Mouse (Mus musculus) intestine, embryonic 15.5 days (tissue): ENCODE measurements around the gene Ankrd24. TPM values are rescaled to one million over a fixed set of nuclear protein-coding genes. Genes with fewer than 3 reads are reported as not detected.

Experiments
- ATAC-seq: fragments of 200-750 bp; cut with Nextera tagmentation; 2 replicates; pipeline ENCODE4 v1.8.0; 2017; ENCODE audit warnings: moderate TSS enrichment, moderate library complexity
- H3K27ac ChIP-seq: fragments of 300-500 bp; sonication (generic); 2 replicates; pipeline ENCODE4 v1.5.1; 2015; ENCODE audit warnings: mild to moderate bottlenecking, inconsistent platforms
- H3K27me3 ChIP-seq: fragments of 300-500 bp; sonication (generic); replicated peaks from 2 replicates; pipeline ENCODE4 v1.6.1; 2015; ENCODE audit warnings: inconsistent platforms
- H3K36me3 ChIP-seq: fragments of 300-500 bp; sonication (generic); 2 replicates; pipeline ENCODE4 v1.6.1; 2015; ENCODE audit warnings: inconsistent platforms
- H3K4me1 ChIP-seq: fragments of 300-500 bp; sonication (generic); replicated peaks from 2 replicates; pipeline ENCODE4 v1.6.1; 2015; ENCODE audit warnings: inconsistent platforms
- H3K4me2 ChIP-seq: fragments of 300-500 bp; sonication (generic); replicated peaks from 2 replicates; pipeline ENCODE4 v1.6.1; 2015; ENCODE audit warnings: mild to moderate bottlenecking, inconsistent platforms
- H3K4me3 ChIP-seq: fragments of 300-500 bp; sonication (generic); replicated peaks from 2 replicates; pipeline ENCODE4 v1.5.1; 2015; ENCODE audit warnings: inconsistent platforms
- H3K9ac ChIP-seq: fragments of 300-500 bp; sonication (generic); 2 replicates; pipeline ENCODE4 v1.6.1; 2015; ENCODE audit warnings: inconsistent platforms
- H3K9me3 ChIP-seq: fragments of 300-500 bp; sonication (generic); 2 replicates; pipeline ENCODE4 v1.6.1; 2016; ENCODE audit warnings: inconsistent platforms
- WGBS: fragments of 180-500 bp; shearing (Covaris S2); methylation state at CpG from one replicate; pipeline ENCODE4 v1.1.7; 2015; 5-methylcytosine and 5-hydroxymethylcytosine counted together
- polyA plus RNA-seq: library from polyadenylated mRNA; unstranded; fragments of >200 nt; fragmentation: Nextera tagmentation; extraction: Ambion mirVana; gene quantifications from 2 replicates; pipeline ENCODE4 v1.2.1, GENCODE M21; 2015

Ankrd24 gene
- polyA plus RNA-seq, 1 experiment from 2014 or later, result 8.4 TPM

- Histone ChIP-seq H3K9me3 (no peaks in the 10 kb centered on the region), H3K4me2 (no peak overlapping the region), H3K9ac (no peak overlapping the region), H3K27ac (no peak overlapping the region), H3K4me3 (no peak overlapping the region), H3K27me3 (no peaks in the 10 kb centered on the region), H3K36me3 (no peaks in the 10 kb centered on the region), H3K4me1 (peaks cover 10% of the 10 kb centered on the region; the same call in 1 of the 2 replicates)
- no peak for ATAC-seq
- 86% methylated on average over 1 of the region's 1 CpGs for WGBS
Measured at GRCm38 (mm10) chr10:81608308-81608707, 20.0 kb upstream of the Ankrd24 start.

- H3K36me3 ChIP-seq, result no peaks in the 10 kb centered on the region
- H3K9ac ChIP-seq, result no peak overlapping the region
- no peaks in the 10 kb centered on the region for H3K27me3 ChIP-seq
- no peak for ATAC-seq
- WGBS, result 63% methylated on average over 3 of the region's 3 CpGs
- no peaks in the 10 kb centered on the region for H3K9me3 ChIP-seq
- no peak overlapping the region for H3K27ac ChIP-seq
- H3K4me3 ChIP-seq, result no peak overlapping the region
- no peaks in the 10 kb centered on the region for H3K4me1 ChIP-seq
- H3K4me2 ChIP-seq, result no peak overlapping the region
Measured at GRCm38 (mm10) chr10:81612779-81613178, 15.6 kb upstream of the Ankrd24 start.

- H3K36me3 ChIP-seq, result no peaks in the 10 kb centered on the region
- no peak overlapping the region for H3K27ac ChIP-seq
- no peak overlapping the region for H3K4me3 ChIP-seq
- no peaks in the 10 kb centered on the region for H3K9me3 ChIP-seq
- 52% methylated on average over 6 of the region's 6 CpGs for whole genome bisulfite sequencing
- ATAC-seq, result peak; percentile 20; the same call in 1 of the 2 replicates
- no peaks in the 10 kb centered on the region for H3K4me1 ChIP-seq
- no peaks in the 10 kb centered on the region for H3K27me3 ChIP-seq
- H3K4me2 ChIP-seq, result no peak overlapping the region
- no peak overlapping the region for H3K9ac ChIP-seq
Measured at GRCm38 (mm10) chr10:81615486-81615885, 12.9 kb upstream of the Ankrd24 start.

GRCm38 (mm10) chr10:81619976-81620375 lies 8.4 kb upstream of the Ankrd24 start:
- Histone ChIP-seq H3K4me2 (no peak overlapping the region), H3K4me3 (no peak overlapping the region), H3K9ac (no peak overlapping the region), H3K9me3 (no peaks in the 10 kb centered on the region), H3K27me3 (no peaks in the 10 kb centered on the region), H3K27ac (no peak overlapping the region), H3K36me3 (peaks cover 14% of the 10 kb centered on the region), H3K4me1 (no peaks in the 10 kb centered on the region)
- no peak for ATAC-seq
- 80% methylated on average over 5 of the region's 5 CpGs for WGBS

GRCm38 (mm10) chr10:81620786-81621185 lies 7.6 kb upstream of the Ankrd24 start:
- H3K27ac ChIP-seq, result no peak overlapping the region
- no peaks in the 10 kb centered on the region for H3K27me3 ChIP-seq
- H3K4me3 ChIP-seq, result no peak overlapping the region
- no peak overlapping the region for H3K9ac ChIP-seq
- peaks cover 14% of the 10 kb centered on the region for H3K36me3 ChIP-seq
- no peak overlapping the region for H3K4me2 ChIP-seq
- no peaks in the 10 kb centered on the region for H3K4me1 ChIP-seq
- WGBS, result 61% methylated on average over 9 of the region's 9 CpGs
- ATAC-seq, result no peak
- H3K9me3 ChIP-seq, result no peaks in the 10 kb centered on the region

- no peak overlapping the region for H3K4me3 ChIP-seq
- no peak overlapping the region for H3K27ac ChIP-seq
- H3K27me3 ChIP-seq, result no peaks in the 10 kb centered on the region
- WGBS, result 46% methylated on average over 8 of the region's 8 CpGs
- peaks cover 15% of the 10 kb centered on the region for H3K4me1 ChIP-seq
- no peaks in the 10 kb centered on the region for H3K9me3 ChIP-seq
- peaks cover 14% of the 10 kb centered on the region for H3K36me3 ChIP-seq
- H3K9ac ChIP-seq, result no peak overlapping the region
- no peak overlapping the region for H3K4me2 ChIP-seq
- peak; percentile 12; the same call in 1 of the 2 replicates for ATAC-seq
Measured at GRCm38 (mm10) chr10:81623441-81623840, 4.9 kb upstream of the Ankrd24 start.

- H3K36me3 ChIP-seq, result peaks cover 14% of the 10 kb centered on the region
- H3K27me3 ChIP-seq, result no peaks in the 10 kb centered on the region
- no peaks in the 10 kb centered on the region for H3K9me3 ChIP-seq
- peak overlapping the region; percentile 66 for H3K4me3 ChIP-seq
- WGBS, result 84% methylated on average over 22 of the region's 22 CpGs
- H3K4me1 ChIP-seq, result peaks cover 15% of the 10 kb centered on the region
- H3K27ac ChIP-seq, result peak overlapping the region; percentile 83; the same call in 1 of the 2 replicates
- H3K4me2 ChIP-seq, result peak overlapping the region; percentile 79
- peak; percentile 7 for ATAC-seq
- H3K9ac ChIP-seq, result peak overlapping the region; percentile 66
Measured at GRCm38 (mm10) chr10:81626101-81626993, 2.0 kb upstream of the Ankrd24 start.

GRCm38 (mm10) chr10:81626994-81627835 lies 1.1 kb upstream of the Ankrd24 start, which contains the start of gene Sirt6:
TSS of gene Sirt6 (minus strand) at chr10:81627797.
- Histone ChIP-seq H3K9ac (peak within 1 kb of the TSS; percentile 66), H3K36me3 (peaks cover 9% of the 10 kb centered on the region; the same call in 1 of the 2 replicates), H3K4me3 (peak within 1 kb of the TSS; percentile 66), H3K27ac (peak within 1 kb of the TSS; percentile 83), H3K4me1 (peaks cover 15% of the 10 kb centered on the region), H3K27me3 (no peaks in the 10 kb centered on the region), H3K9me3 (no peaks in the 10 kb centered on the region), H3K4me2 (peak within 1 kb of the TSS; percentile 79)
- WGBS, result 5% methylated on average over 40 of the region's 40 CpGs
- ATAC-seq, result peak; percentile 93

GRCm38 (mm10) chr10:81627836-81628220 lies 512 bp upstream of the Ankrd24 start:
- H3K4me1 ChIP-seq, result peaks cover 15% of the 10 kb centered on the region
- ATAC-seq, result peak; percentile 29

GRCm38 (mm10) chr10:81633253-81634099 lies 5.1 kb downstream of the Ankrd24 start:
- Histone ChIP-seq H3K27me3 (no peaks in the 10 kb centered on the region), H3K4me3 (peak overlapping the region; percentile 52), H3K9me3 (no peaks in the 10 kb centered on the region), H3K4me2 (peak overlapping the region; percentile 89), H3K9ac (peak overlapping the region; percentile 59), H3K27ac (peak overlapping the region; percentile 64), H3K36me3 (no peaks in the 10 kb centered on the region), H3K4me1 (peaks cover 9% of the 10 kb centered on the region)
- ATAC-seq, result peak; percentile 95
- 4% methylated on average over 37 of the region's 37 CpGs for WGBS

More at GRCm38 (mm10) chr10:81627836-81628220, 512 bp upstream of the Ankrd24 start:
- peaks cover 4% of the 10 kb centered on the region; the same call in 1 of the 2 replicates for H3K36me3 ChIP-seq
- H3K9ac ChIP-seq, result peak overlapping the region; percentile 66
- peak overlapping the region; percentile 79 for H3K4me2 ChIP-seq
- peak overlapping the region; percentile 83 for H3K27ac ChIP-seq
- WGBS, result 43% methylated on average over 7 of the region's 7 CpGs
- no peaks in the 10 kb centered on the region for H3K9me3 ChIP-seq
- H3K4me3 ChIP-seq, result peak overlapping the region; percentile 66
- H3K27me3 ChIP-seq, result no peaks in the 10 kb centered on the region

GRCm38 (mm10) chr10:81636338-81636737 lies 8.0 kb downstream of the Ankrd24 start:
- no peaks in the 10 kb centered on the region for H3K9me3 ChIP-seq
- H3K4me1 ChIP-seq, result peaks cover 11% of the 10 kb centered on the region
- no peak overlapping the region for H3K27ac ChIP-seq
- no peaks in the 10 kb centered on the region for H3K27me3 ChIP-seq
- no peak for ATAC-seq
- 22% methylated on average over 8 of the region's 8 CpGs for WGBS
- no peaks in the 10 kb centered on the region for H3K36me3 ChIP-seq
- no peak overlapping the region for H3K9ac ChIP-seq
- H3K4me3 ChIP-seq, result no peak overlapping the region
- H3K4me2 ChIP-seq, result no peak overlapping the region
